Mouse (Mus musculus): ENCODE measurements around the gene Gm12216. TPM values are rescaled to one million over a fixed set of nuclear protein-coding genes. Genes with fewer than 3 reads are reported as not detected.
"Not testable (repeated sequence)": the region's sequence is repeated elsewhere in the genome, so short reads cannot be mapped to it uniquely, and the experiment has no call there.

Gm12216 gene
- total RNA-seq, 2 experiments from 2014 or later = 0.32 to 1.6 TPM

DNA sequence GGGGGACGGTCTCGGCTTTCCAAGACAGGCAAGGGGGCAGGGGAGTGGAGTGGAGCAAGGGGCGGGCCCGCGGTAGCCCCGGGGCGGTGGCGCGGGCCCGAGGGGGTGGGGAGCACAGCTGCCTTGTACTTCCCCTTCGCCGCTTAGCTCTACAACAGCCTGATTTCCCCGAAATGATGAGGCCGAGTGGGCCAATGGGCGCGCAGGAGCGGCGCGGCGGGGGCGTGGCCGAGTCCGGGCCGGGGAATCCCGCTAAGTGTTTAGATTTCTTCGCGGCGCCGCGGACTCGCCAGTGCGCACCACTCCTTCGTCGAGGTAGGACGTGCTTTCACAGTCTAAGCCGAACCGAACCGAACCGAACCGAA, 89.3 kb downstream of the Gm12216 start, which contains the start of gene Irf1:
TSS of gene Irf1 (plus strand) at position 255 of the 365 bp plus-strand sequence.
- peak; percentile 95 for DNase-seq

DNA sequence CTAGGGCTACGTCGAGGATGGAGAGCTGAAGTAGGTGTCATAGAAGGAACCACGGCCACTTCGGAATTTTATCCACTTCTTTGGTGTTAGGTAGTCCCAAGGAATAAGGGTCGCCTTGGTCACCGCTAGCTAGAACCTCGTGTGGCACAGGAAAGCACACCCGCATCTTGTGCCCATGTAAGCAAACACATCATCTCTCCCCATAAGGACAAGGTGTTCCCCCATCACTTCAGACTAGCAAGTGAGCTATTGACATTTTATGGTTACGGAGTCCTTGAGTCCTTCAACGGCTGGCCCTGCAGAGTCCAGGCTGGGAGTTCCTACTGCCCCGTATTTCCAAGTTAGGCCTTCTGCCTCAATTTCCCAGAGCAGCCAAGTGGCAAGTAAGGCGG, 89.9 kb downstream of the Gm12216 start:
- DNase-seq = no peak

DNA sequence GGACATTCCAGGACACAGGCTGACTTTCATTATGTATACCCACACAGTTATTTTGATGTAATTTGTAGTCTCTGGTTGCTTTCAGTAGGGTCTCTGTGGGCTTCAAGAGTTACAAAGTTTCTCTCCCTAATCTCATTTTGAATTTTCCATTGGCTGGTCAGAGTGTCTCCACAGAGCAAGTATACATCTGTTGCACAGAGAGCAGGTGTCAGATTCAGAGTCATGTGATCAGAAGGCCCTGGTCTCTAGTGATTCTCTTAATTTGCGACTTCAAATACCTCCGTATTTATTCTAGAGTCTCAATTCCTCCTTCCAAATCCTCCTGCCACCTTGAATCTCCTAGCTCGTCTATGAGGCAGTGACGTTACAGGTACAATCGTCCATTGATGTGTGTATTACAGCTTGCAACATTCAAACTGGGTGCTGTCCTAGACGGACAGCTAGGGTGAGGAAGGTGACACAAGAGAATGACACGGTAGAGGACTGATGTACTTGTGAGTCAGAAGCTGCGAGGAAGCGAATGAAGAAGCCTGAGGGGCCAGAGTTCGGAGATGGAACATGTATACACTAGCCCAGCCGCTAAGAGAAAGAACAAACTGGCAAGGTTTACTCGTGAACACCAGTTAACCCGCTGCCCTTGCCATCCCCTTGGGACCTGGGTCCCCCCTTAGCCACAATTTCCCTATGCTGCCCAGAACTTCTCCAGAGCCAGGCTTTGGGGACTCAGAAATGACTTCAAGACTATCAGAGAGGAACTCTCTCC, 90.5 kb downstream of the Gm12216 start:
- DNase-seq = no peak

DNA sequence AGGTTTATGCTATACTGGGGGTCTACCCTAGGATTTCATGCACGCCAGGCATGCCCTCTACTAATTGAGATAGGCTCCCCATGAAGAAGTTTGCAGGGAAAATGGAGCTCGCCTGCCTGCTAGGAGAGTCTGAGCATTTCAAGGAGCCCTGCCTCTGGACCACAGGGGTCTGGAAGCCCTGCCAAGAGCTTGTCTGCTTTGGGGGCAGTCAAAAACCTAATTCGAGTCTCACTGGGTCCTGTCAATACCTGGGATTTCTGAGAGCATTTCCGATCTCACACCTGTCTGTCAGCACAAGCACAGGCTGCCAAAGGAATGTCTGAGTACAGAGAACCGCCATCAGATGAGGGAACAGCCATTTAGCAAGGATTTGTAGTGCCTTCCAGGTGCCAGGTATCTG, 94.5 kb downstream of the Gm12216 start:
- no peak for DNase-seq

DNA sequence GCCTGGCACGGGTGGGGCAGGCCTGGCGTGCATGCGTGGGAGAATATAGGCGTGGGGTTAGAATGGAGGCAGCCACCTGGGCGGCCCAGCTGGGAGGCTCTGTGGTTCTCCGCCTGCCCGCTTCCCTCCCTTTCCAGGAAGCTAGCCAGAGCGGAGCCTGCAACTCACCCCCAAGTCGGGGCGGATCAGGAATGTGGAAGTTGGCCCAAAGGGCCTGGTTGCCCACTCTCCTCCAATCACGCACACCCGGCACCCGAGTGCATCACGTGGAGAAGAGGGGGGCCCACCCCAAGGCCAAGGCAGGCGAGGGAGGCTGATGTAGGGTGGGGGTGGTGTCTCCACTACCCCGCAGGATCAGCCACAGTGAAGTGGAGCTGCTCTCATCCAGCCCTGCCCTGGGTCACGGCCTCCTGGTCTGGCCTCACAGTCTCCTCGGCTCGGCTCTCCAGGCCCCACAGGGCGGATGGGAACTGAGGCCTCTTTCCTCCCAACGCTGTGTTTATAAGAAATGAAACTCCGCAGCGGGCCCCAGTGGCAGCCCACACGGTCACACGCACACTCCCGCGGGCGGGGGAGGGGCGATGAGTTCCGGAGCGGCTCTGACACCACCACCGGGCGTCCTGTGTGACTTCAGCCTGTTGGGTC, 95.4 kb downstream of the Gm12216 start:
- peak; percentile 94 for DNase-seq

DNA sequence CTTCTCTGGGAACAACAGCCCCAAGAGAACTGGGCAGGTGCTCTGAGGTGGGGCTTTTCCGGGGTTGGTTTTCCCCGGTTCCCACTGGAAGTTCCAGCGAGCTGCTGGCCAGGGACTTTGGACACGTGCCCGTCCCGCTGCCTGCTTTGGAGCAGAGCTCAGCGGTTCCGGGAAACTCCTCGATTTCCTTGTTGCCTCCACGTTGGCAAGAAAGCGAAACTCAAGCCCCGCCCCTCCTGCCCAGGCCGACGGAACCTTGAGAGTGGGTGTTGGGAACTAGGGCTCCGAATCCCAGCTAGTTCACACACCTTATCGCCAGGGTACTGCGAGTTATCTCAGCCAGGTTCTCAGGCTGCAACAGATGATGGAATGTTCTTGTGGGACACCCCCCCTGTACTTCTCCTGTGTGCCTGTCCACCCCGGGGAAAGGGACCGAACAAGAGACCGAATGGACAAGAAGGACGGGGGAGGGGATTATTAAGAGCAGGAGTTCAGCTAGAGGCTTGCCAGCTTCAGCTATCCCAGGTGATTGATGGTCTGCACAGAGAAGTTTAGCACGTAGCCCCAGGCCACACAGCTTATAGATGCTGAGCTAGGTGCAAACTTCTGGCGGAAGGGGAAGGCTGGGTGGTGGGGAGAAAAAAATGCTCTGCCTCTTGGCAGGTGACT, 96.1 kb downstream of the Gm12216 start:
- peak; percentile 91 for DNase-seq

DNA sequence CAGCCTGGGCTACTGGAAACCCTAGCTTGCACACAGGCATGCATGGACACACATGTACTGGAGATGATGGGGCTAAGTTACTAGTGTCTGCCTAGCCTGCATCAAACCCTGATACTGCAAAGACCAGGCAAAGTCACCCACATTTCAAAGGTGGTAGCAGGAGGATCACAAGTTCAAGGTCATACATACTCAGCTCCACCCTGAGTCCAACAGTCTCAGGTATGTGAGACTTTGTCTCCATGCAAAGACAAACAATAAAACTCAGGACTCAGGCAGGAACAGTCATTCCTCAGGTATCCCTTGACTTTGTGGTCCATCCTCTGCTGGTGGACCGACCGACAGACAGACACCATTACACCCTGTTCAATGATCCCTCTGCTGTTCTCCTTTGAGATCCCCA, 96.6 kb downstream of the Gm12216 start:
- DNase-seq = no peak

DNA sequence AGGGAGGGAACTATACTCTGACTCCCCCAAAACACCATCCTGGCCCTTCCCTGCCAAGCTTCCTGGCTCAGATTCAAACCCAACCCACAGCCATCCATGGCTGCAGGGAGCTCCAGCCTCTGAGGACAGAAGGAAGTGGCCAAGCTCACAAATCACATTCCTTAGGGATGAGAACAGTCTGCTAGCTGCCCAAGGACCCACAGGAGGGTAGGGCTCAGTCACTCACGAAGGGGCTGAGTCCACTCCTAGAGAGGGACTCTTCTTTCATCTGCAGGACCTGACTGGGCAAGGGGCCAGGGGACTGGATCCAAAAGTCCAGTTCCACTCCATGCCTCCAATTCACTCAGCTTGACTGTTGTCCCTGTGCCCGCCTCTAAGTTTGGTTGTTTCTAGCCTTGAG, 97.2 kb downstream of the Gm12216 start:
- peak; percentile 83 for DNase-seq

DNA sequence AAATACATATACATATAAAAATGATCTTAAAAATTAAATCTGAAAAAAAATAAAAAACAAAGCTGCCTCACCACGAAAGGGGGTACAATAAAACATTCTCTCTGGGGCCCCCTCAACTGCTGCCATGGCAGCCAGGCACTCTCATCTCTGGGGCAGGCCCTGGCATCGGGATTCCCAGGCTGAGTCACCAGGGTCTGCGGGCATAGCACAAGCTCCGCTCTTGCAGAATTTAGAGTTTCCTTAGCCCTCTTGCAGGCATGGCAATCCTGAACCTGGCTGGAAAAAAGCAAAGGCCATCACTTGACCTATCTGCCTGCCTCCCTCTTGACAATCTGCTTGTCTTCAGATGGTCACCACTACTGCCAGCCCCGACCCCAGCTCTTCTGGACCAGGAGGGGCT, 97.8 kb downstream of the Gm12216 start:
- no peak for DNase-seq

DNA sequence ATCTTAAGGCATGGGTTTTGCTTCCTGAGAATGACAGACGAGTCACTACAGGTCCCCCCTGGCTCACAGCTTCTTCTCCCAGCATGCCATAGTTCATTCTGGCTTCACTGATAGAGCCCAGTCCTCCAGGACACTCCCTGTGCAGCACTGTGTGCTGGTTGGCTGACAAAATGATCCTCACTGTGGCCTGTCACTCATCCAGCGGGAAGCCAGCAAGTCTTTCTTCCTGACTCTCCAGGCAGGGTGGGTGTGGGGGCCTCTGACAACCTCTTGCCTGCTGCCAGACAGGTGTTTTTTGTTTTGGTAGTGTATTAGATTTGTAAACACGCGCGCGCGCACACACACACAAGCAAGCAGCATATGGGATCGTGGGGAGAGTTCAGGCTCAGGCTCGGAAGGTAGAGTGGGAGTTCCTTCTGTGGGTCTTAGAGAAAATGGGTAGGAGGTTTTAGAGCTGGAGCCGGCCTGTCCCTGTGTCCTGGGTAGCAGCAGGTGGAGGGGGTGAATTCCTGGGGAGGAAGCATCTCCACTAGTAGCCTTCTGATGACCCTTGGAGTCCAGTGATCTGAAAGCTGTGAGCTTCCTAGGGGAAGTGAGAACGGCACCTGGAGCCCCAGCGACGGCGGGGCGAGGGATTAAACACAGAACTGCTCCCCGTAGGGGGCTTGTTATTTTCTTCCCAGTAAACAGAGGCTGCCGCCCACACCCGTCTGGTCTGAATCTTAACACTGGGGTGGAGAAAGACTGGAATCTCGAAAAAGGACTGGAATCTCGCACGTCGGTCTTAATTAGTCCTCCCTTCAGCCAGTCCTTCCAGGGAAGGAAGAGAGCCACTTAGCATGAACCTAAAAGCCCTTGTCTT, 99.3 kb downstream of the Gm12216 start:
- peak; percentile 34 for DNase-seq

DNA sequence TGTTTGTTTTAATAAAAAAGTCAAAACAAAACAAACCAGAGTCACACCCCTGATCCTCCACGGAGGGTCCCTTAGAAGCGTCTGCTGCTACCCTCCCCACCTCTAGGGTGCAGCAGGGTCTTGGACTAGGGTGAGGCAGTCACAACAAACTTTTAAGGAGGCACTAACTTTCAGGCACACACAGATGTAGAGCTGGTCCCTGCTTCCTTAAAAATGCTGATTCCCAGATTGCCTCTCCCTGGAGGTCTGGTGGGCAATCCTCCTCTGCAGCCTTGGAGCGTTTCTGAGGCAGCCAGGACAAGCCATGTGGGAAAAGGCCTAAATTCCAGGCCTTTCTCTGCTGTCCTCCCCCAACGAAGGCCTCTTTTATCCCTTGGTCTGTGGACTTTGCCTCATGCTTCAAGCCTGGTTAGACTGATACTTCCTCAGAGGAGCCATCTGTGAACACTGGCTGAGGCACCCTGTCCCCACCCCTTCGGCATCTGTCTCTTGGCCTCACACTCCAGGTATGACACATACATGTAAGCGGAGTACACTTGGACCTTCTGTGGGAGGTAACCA, 100.2 kb downstream of the Gm12216 start:
- peak; percentile 46 for DNase-seq

DNA sequence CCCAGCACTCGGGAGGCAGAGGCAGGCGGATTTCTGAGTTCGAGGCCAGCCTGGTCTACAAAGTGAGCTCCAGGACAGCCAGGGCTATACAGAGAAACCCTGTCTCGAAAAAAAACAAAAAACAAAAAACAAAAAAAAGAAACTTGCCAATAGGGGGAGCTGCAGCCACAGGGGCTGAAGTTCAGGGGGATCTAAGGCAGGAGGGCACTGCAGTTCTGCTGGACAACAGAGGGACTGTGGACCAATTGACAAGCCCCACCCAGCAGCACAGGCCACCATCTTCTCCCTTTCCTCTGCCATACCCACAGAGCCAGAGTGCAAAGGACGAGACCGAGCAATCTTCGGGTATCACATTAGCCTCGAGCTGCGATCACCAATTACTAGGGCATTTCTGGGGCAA, 101.0 kb downstream of the Gm12216 start:
- DNase-seq = not testable (repeated sequence)

DNA sequence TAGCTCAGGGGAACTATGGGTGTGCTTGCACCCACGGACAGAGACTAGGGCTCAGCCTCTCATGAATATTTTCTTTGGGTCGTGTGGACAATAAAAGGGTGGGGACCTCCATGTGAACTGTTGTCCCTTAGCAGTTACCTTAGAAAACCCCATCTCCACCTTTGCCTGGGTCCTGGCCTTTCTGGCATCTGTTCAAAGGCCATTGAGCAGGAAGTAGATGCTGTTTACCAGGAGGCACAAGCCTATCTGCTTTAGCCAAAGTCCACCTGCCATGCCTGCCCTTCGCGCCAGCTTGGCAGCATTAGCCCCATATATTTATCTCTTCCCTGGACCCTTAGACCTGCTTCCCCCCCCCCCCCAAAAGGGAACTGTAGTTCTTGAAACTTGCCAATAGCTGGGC, 101.4 kb downstream of the Gm12216 start:
- no peak for DNase-seq

DNA sequence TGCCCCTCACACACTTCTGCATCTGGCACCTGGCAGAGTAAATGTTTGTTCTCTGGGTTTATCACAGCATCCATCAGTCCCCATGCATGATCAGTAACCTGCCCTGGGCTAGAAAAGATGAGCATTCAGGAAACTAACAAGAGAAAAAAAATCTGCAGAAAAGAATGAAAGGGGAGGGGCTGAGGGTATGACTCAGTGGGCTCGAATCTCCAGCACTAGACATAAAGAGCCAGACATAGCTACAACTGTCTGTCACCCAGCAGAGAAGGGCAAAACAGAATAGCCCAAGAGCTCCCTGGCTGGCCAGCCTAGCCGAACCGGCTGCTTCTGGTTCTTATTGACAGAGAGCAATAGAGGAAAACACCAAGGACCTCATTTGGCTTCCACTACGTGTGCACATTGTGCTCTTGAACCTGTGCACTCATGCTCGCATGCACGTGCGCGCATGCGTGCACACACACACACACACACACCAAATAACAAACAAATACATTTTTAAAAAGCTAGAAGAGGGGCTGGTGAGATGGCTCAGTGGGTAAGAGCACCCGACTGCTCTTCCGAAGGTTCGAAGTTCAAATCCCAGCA, 104.0 kb downstream of the Gm12216 start:
- no peak for DNase-seq

DNA sequence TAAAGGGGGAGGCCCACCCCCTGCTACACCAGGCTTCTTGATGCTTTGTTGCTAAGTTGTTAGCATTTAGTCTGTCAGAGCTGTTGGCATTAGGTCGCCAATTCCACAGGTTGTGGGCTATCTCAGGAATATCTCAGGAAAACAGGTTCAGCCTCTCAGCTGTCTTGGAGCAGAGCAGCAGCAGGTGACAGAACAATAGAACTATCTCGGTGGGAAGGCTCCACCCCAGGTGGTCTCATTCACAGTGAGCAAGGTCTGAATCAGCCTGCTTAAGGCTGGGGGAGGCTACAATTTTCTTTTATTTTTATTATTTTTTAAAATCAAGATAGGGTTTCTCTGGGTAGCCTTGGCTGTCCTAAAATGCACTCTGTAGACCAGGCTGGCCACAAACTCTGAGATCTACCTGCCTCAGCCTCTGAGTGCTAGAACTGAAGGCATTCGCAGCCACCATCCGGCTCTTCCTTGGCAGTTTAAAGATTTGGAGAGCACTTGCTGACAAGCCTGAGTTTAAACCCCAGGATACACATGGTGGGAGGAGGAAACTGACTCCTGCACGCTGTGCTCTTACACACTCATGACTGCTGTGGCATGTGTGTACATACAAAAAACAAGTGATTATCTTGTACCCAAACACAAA, 109.2 kb downstream of the Gm12216 start:
- DNase-seq = no peak

DNA sequence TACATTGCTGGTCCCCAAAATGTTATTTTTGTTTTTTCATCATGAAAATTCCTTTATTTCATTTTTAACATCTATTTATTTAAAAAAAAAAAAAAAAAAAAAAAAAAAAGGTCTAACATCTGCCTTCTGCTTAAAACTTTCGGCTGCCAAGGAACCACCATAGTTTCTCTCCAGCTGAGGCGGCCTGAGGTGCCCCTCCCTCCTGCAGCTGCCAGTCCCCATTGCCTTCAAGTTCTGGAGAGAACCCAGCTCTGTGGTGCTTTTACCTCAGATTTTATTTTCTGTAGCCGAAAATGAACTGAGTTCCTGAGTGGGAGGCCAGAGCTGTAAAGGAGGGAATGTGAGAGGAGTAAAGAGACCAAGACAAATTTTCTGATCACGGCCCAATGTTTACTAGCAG, 109.8 kb downstream of the Gm12216 start:
- no peak for DNase-seq

DNA sequence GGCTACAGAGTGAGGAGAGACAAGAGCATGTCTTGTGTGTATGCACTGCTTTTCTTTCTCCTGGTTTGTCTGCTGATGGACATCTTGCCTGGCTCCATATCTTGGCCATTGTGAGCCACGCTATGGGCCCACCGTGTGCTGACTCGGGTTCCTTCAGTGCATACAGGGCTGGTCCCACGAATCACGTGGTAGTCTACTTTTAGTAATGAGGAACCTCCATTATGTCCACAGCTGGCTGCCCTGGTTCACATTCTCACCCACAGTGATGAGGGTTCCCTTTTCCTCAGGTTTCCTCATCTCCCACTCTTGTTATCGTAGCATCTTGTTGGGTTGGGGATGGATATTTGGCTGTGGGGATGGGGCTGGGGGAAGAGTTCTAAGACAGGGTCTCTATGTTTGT, 110.4 kb downstream of the Gm12216 start:
- no peak for DNase-seq

DNA sequence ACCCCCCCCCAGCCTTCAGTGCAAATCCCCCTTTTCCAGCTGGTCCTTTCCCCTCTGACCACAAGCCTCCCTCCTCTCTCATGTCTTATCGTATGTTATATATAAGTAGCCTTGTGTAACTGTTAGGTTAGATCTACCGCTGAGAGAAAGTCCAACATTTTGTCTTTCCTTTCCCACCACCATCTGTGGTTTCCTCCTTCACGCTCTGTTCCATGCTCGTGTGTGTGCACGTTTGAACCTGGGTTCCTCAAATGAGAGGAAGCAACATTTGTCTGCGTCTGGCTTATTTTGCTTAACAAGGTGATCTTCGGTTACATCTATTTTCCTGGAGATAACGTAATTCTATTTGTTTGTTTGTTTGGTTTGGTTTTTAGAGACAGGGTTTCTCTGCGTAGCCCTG, 111.1 kb downstream of the Gm12216 start:
- DNase-seq = no peak

DNA sequence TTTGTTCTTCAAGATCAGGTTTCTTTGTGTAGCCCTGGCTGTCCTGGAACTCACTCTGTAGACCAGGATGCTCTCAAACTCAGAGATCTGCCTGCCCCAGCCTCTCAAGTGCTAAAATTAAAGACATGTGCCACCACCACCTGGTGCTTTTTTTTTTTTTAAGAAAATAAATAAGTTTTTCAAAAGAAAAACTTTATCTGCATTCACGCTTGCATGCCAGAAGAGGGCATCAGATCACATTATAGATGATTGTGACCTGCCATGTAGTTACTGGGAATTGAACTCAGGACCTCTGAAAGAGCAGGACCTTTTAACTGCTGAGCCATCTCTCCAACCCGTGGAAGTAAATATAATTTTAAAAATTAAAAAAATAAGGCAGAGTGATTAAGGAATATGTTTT, 113.8 kb downstream of the Gm12216 start:
- DNase-seq = no peak

DNA sequence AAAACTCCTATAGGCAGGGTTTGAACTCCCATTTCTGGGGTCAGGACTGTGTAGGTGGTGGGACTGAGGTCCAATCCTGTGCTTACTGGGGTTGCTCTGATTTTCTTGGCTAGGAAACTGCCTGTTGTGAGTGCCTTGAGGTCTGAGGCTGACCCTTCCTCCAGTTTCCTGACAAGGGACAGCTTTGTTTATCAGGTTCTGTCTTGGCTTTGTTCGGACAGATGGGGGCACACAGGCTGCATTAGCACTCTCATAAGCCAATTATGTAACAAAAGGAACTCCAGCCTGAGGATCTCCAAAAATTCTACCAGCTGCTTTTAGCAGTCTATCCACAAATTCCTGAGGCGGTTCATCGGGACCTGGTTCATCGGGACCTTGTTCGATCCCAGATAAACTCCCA, 116.7 kb downstream of the Gm12216 start:
- DNase-seq = peak; percentile 17

DNA sequence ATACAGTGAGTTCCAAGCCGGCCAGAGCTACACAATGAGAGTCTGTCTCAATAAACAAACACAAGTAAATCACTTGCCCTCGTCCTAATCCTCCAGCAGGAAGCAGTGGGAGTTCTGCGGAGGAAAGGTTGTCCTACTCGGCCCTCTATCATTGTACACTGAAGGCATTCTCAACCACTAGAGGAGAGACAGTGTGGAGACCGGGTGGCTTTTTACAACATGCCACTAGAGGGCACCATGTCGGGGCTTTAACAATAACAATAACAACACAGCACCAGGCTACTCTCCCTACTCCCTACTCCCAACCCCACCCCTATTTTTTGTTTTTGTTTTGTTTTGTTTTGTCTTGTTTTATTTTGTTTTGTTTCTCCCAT, 121.5 kb downstream of the Gm12216 start:
- peak; percentile 71 for DNase-seq

Data from heart, postnatal 4 days (tissue).